Mouse (Mus musculus) stomach, postnatal 0 days (tissue): ENCODE measurements at regions not wholly inside any gene's neighbourhood (a gene's known extent, or its start where the extent isn't known, plus 50 kb on each side); places are given as distances from the start of the nearest gene placed in this dataset.

Source experiments
- ATAC-seq: fragments of 200-750 bp; cut with Nextera tagmentation; 2 replicates; pipeline ENCODE4 v1.8.0; 2017; ENCODE audit not compliant: low FRiP score, low TSS enrichment
- DNase-seq: peaks from one replicate; pipeline ENCODE4 v3.0.0-alpha.2; 2016; ENCODE audit warnings: low spot score
- H3K27ac ChIP-seq: fragments of 300-500 bp; sonication (generic); replicated peaks from 2 replicates; pipeline ENCODE4 v1.5.1; 2014; ENCODE audit warnings: mild to moderate bottlenecking, control low read depth
- H3K27me3 ChIP-seq: fragments of 300-500 bp; sonication (generic); 2 replicates; pipeline ENCODE4 v1.6.1; 2014; ENCODE audit warnings: low read length; ENCODE audit not compliant: control insufficient read depth, insufficient read depth
- H3K36me3 ChIP-seq: fragments of 300-500 bp; sonication (generic); 2 replicates; pipeline ENCODE4 v1.6.1; 2014; ENCODE audit warnings: low read length, mixed read lengths; ENCODE audit not compliant: control insufficient read depth, insufficient read depth
- H3K4me1 ChIP-seq: fragments of 300-500 bp; sonication (generic); replicated peaks from 2 replicates; pipeline ENCODE4 v1.6.1; 2014; ENCODE audit warnings: antibody characterized with exemption; ENCODE audit not compliant: control insufficient read depth, insufficient read depth
- H3K4me2 ChIP-seq: fragments of 300-500 bp; sonication (generic); replicated peaks from 2 replicates; pipeline ENCODE4 v1.6.1; 2014; ENCODE audit warnings: low read depth, mild to moderate bottlenecking, control low read depth, moderate library complexity
- H3K4me3 ChIP-seq: fragments of 300-500 bp; sonication (generic); 2 replicates; pipeline ENCODE4 v1.5.1; 2014; ENCODE audit warnings: low read depth, low read length, control low read depth
- H3K9ac ChIP-seq: fragments of 300-500 bp; sonication (generic); 2 replicates; pipeline ENCODE4 v1.6.1; 2014; ENCODE audit warnings: mild to moderate bottlenecking, low read length, control low read depth, mixed read lengths
- H3K9me3 ChIP-seq: fragments of 300-500 bp; sonication (generic); 2 replicates; pipeline ENCODE4 v1.6.1; 2016; ENCODE audit warnings: low read length; ENCODE audit not compliant: control insufficient read depth
- CTCF ChIP-seq: IDR thresholded peaks from 2 replicates; pipeline ENCODE4 v1.5.1; 2016; ENCODE audit warnings: antibody characterized with exemption, low read depth, mild to moderate bottlenecking, moderate library complexity
- EP300 ChIP-seq: optimal IDR thresholded peaks from 2 replicates; pipeline ENCODE3; 2016; ENCODE audit warnings: antibody characterized with exemption
- WGBS: fragments of 180-500 bp; shearing (Covaris S2); extraction: QIAGEN DNeasy Blood & Tissue Kit; methylation state at CpG from one replicate; pipeline ENCODE4 v1.1.7; 2014; 5-methylcytosine and 5-hydroxymethylcytosine counted together

GRCm38 (mm10) chr14:78225677-78226076 lies 82.2 kb downstream of the Tnfsf11 start:
- Histone ChIP-seq H3K9ac (no peak overlapping the region), H3K27me3 (no peaks in the 10 kb centered on the region), H3K4me1 (no peaks in the 10 kb centered on the region), H3K4me2 (no peak overlapping the region), H3K4me3 (no peak overlapping the region), H3K27ac (no peak overlapping the region), H3K9me3 (no peaks in the 10 kb centered on the region), H3K36me3 (no peaks in the 10 kb centered on the region)
- ATAC-seq (no peak), DNase-seq (no peak)
- TF ChIP-seq CTCF = peak; percentile 27
- no peak for TF ChIP-seq EP300
- WGBS = 58% methylated on average over 4 of the region's 4 CpGs

GRCm38 (mm10) chr14:78216229-78216963 lies 91.4 kb downstream of the Tnfsf11 start:
- Histone ChIP-seq H3K9ac (no peak overlapping the region), H3K9me3 (no peaks in the 10 kb centered on the region), H3K4me1 (no peaks in the 10 kb centered on the region), H3K4me3 (no peak overlapping the region), H3K27me3 (no peaks in the 10 kb centered on the region), H3K36me3 (no peaks in the 10 kb centered on the region), H3K4me2 (no peak overlapping the region), H3K27ac (no peak overlapping the region)
- peak; percentile 20 for DNase-seq
- WGBS = 41% methylated on average over 15 of the region's 15 CpGs
- TF ChIP-seq EP300 = no peak
- no peak for TF ChIP-seq CTCF
- no peak for ATAC-seq

GRCm38 (mm10) chr14:78215491-78215890 lies 92.4 kb downstream of the Tnfsf11 start:
- Histone ChIP-seq H3K4me2 (no peak overlapping the region), H3K27ac (no peak overlapping the region), H3K27me3 (no peaks in the 10 kb centered on the region), H3K9ac (no peak overlapping the region), H3K4me1 (no peaks in the 10 kb centered on the region), H3K36me3 (no peaks in the 10 kb centered on the region), H3K9me3 (no peaks in the 10 kb centered on the region), H3K4me3 (no peak overlapping the region)
- 49% methylated on average over 4 of the region's 4 CpGs for WGBS
- ATAC-seq (no peak), DNase-seq (no peak)
- TF ChIP-seq CTCF (no peak), EP300 (no peak)

- DNase-seq = no peak
- Histone ChIP-seq H3K27me3 (no peaks in the 10 kb centered on the region), H3K27ac (no peak overlapping the region), H3K9ac (no peak overlapping the region), H3K4me1 (no peaks in the 10 kb centered on the region), H3K36me3 (no peaks in the 10 kb centered on the region), H3K4me3 (no peak overlapping the region), H3K9me3 (no peaks in the 10 kb centered on the region), H3K4me2 (no peak overlapping the region)
- 93% methylated on average over 4 of the region's 4 CpGs for WGBS
- TF ChIP-seq CTCF = no peak
- TF ChIP-seq EP300 = no peak
- no peak for ATAC-seq
Observed at GRCm38 (mm10) chr14:78204566-78204863, 103.3 kb downstream of the Tnfsf11 start.

- Histone ChIP-seq H3K27ac (no peak overlapping the region), H3K4me3 (no peak overlapping the region), H3K27me3 (no peaks in the 10 kb centered on the region), H3K9me3 (no peaks in the 10 kb centered on the region), H3K4me1 (no peaks in the 10 kb centered on the region), H3K36me3 (no peaks in the 10 kb centered on the region), H3K9ac (no peak overlapping the region), H3K4me2 (no peak overlapping the region)
- 84% methylated on average over 15 of the region's 15 CpGs for WGBS
- no peak for DNase-seq
- ATAC-seq = no peak
- TF ChIP-seq CTCF (no peak), EP300 (no peak)
Observed at GRCm38 (mm10) chr14:78203726-78204565, 103.9 kb downstream of the Tnfsf11 start.

- Histone ChIP-seq H3K36me3 (no peaks in the 10 kb centered on the region), H3K4me1 (no peaks in the 10 kb centered on the region), H3K4me2 (no peak overlapping the region), H3K9me3 (no peaks in the 10 kb centered on the region), H3K27ac (no peak overlapping the region), H3K27me3 (no peaks in the 10 kb centered on the region), H3K9ac (no peak overlapping the region), H3K4me3 (no peak overlapping the region)
- 93% methylated on average over 1 of the region's 1 CpGs for WGBS
- DNase-seq (no peak), ATAC-seq (no peak)
- TF ChIP-seq CTCF = peak; percentile 47
- no peak for TF ChIP-seq EP300
Observed at GRCm38 (mm10) chr14:78202781-78203180, 105.1 kb downstream of the Tnfsf11 start.
